Mouse (Mus musculus): Measurements from ENCODE around the gene Nudt17. TPM values are rescaled to one million over a fixed set of nuclear protein-coding genes. Genes with fewer than 3 reads are reported as not detected.
"Not testable (repeated sequence)": the region's sequence is repeated elsewhere in the genome, so short reads cannot be mapped to it uniquely, and the experiment has no call there.

Nudt17 gene
- polyA plus RNA-seq, 1 experiment from 2014 or later: 3.9 TPM

DNA sequence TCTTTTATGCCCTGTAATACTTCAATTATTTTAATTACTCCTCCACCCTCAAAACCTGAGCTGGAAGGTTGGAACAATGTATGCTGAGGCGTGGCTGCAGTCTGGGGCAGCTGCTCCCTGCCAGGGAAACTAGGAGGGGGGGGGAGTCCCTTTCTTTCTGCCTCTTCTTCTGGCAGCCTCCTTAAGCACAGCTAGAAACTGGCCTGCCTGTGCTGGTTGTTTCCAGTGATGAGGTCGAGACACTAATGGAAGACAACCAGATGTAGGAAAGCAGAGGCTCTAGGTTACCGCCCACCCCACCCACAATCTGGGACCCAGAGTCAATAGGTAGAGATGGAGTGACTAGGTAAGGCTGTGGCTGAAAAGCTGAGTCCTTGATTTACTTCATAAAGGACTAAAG lies 32.7 kb downstream of the Nudt17 start:
- in situ Hi-C loops (cut with MboI; ENCODE audit: low pct_unique_long_range_greater_than_20kb): no loop called here
- CTCF ChIA-PET: interaction anchor here (0.9 to 1.0 kb wide), 2 partner anchors 9 to 125 kb away, joined by 3 read pairs; no protein-coding TSS in a partner anchor

DNA sequence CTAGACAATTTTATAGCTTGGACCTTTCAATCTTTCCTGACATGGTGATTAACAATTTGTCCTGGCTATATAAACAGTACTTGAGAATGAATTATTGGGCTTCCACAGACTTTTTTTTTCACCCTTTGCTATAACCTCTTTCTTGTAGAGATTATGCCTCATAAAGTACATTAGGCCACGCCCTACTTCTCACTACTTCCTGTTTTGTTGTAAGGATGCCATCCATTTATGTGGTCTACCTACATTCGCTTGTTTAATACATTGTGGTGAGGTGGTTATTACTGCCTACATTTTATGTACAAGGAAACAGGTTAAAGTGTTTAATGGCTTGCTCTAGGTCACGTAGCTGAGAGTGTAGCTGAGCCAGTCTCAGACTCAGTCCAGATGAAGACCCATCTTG lies 33.2 kb downstream of the Nudt17 start:
- no peak for TF ChIP-seq CTCF (IDR thresholded peaks at IDR 0.05)
- ATAC-seq: no peak
- H3K27me3 ChIP-seq: no peaks in the 10 kb centered on the region
- POLR2A ChIA-PET: interaction anchor here (0.7 to 1.7 kb wide), 3 partner anchors 10 to 100 kb away, joined by 3 to 11 read pairs (median 3); partner anchors contain the start of gene Pias3
- no peak for DNase-seq (ENCODE audit: low read depth, low spot score)
- in situ Hi-C loops (cut with MboI; ENCODE audit: low pct_unique_long_range_greater_than_20kb): no loop called here
- CTCF ChIA-PET: interaction anchor here (0.9 to 2.8 kb wide), 5 partner anchors 8 to 124 kb away, joined by 3 to 10 read pairs (median 5); no protein-coding TSS in a partner anchor

More for the DNA sequence above, 32.7 kb downstream of the Nudt17 start:
- no peaks in the 10 kb centered on the region for H3K27me3 ChIP-seq
- no peak for DNase-seq (ENCODE audit: low read depth, low spot score)
- POLR2A ChIA-PET: interaction anchor here (0.7 to 1.2 kb wide), 2 partner anchors 10 to 101 kb away, joined by 3 read pairs; no protein-coding TSS in a partner anchor
- ATAC-seq: no peak
- no peak for TF ChIP-seq CTCF (IDR thresholded peaks at IDR 0.05)

DNA sequence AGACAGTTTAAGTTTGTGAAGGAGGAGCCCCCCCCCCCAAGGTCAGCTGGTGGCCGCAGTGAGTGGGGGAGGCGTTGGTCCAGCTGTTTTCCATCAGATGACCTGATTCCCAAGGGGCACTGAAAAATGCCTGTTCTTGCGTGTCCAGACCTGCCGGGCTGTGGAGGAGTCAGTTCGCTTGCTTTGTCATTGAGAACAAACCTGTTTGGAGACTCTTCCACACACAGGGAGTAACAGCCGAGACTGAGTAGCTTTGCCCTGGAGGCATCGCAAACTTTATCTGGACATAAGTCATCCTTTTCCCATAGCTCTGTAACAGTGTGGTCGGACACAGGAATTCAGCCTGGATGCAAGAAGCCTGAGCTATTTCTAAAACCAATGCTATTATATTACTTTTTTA lies 33.9 kb downstream of the Nudt17 start:
- CTCF ChIA-PET: interaction anchor here (0.9 to 2.8 kb wide), 7 partner anchors 11 to 81 kb away, joined by 3 to 10 read pairs (median 4); partner anchors contain the start of genes Nudt17 and Polr3gl

DNA sequence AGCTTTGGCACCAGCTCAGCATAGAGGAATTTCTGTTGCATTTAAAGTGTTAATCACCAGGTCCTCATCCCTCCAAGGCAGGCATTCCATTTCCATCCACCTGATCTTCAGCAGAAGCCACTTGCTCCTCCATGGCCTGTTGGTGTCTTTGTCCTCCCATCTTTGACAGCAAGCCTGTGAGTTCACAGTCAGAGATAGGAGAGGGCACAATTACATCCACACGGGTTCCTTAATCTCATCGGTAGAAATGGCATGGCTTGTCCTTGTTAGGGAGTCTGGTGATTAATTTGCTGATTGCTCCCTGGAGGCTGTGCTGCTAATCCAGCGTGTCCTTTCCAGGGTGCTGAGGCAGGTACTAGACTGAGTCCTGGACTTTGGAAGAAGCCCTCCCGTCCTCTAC lies 34.8 kb downstream of the Nudt17 start:
- no peaks in the 10 kb centered on the region for H3K27me3 ChIP-seq
- ATAC-seq: no peak
- CTCF ChIA-PET: interaction anchor here (0.6 to 2.8 kb wide), 6 partner anchors 13 to 80 kb away, joined by 3 to 10 read pairs (median 4); partner anchors contain the start of genes Nudt17, Pias3 and Polr3gl
- POLR2A ChIA-PET: interaction anchor here (0.9 to 1.7 kb wide), 2 partner anchors 23 to 53 kb away, joined by 4 to 11 read pairs; partner anchors contain the start of gene Pias3
- in situ Hi-C loops (cut with MboI; ENCODE audit: low pct_unique_long_range_greater_than_20kb): no loop called here
- DNase-seq (ENCODE audit: low read depth, low spot score): no peak
- no peak for TF ChIP-seq CTCF (IDR thresholded peaks at IDR 0.05)

More for the DNA sequence above, 33.9 kb downstream of the Nudt17 start:
- POLR2A ChIA-PET: interaction anchor here (0.7 to 1.7 kb wide), 3 partner anchors 22 to 552 kb away, joined by 4 to 11 read pairs (median 4); partner anchors contain the start of gene Pias3
- TF ChIP-seq CTCF (IDR thresholded peaks at IDR 0.05): no peak
- in situ Hi-C loops (cut with MboI; ENCODE audit: low pct_unique_long_range_greater_than_20kb): no loop called here
- ATAC-seq: peak; percentile 36
- DNase-seq (ENCODE audit: low read depth, low spot score): no peak
- no peaks in the 10 kb centered on the region for H3K27me3 ChIP-seq

DNA sequence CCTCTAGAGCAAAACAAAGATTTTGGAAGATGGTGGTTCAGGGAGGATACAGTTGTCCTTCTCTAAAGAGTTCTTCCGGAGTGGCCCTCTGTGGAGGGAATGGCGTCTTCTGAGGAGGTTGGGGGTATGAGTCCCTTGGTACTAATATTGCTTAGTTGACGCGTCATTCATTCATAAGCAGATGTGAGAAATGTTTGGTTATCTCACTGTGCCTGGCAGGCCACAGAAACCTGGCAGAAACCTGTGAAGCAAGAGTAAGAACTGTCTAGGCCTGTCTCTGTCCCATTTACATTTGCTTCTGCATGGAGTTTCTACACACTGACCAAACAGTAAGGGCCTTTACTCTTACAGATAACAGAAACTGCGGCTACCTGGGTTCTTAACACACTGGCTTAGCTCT lies 36.8 kb downstream of the Nudt17 start:
- DNase-seq (ENCODE audit: low read depth, low spot score) (no peak), ATAC-seq (no peak)
- ChIA-PET POLR2A (no interaction called here), CTCF (no interaction called here)
- in situ Hi-C loops (cut with MboI; ENCODE audit: low pct_unique_long_range_greater_than_20kb): no loop called here
- no peak for TF ChIP-seq CTCF (IDR thresholded peaks at IDR 0.05)
- H3K27me3 ChIP-seq: no peaks in the 10 kb centered on the region

DNA sequence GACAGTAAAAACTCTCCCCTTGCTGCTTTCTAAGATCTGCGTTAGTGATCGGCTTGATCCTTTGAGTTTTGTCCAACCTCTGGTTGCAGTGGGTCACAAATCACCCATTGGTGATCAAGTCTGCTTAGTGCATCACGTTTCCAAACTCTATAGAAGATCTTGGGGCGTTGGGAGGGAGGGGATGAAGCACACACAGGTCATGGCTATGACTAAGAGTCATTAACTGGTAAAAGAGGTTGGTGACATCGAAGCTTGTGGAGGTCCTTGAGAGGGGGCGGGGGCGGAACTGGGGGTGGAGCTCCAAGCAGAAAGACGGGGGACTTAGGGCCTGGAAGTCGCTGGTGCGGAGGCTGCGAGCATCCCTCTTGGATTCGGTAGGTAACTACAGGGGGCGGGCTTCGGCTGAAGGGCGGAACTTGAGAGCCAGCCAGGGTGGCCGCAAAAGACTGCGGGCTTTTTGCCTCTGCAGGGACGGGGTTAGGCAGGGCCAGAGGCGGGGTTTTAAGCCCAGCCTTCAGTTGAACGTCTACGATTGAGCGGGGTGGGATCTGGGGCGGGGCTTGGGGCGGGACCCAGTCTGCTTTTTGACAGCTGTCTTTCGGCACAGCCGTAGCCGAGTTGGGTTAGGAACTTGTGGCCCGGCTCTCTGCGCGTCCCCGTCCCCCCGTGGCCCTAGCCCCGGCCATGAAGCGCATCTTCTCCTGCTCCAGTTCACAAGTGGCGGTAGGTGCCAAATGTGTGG lies 38.5 kb downstream of the Nudt17 start, which contains the start of gene Ankrd35:
TSS of gene Ankrd35 (plus strand) at position 405 of the 742 bp plus-strand sequence.
- ATAC-seq (no peak), DNase-seq (ENCODE audit: low read depth, low spot score) (no peak)
- POLR2A ChIA-PET: interaction anchor here (0.6 to 0.9 kb wide), 2 partner anchors 17 to 19 kb away, joined by 3 to 4 read pairs; no protein-coding TSS in a partner anchor
- no peak for TF ChIP-seq CTCF (IDR thresholded peaks at IDR 0.05)
- CTCF ChIA-PET: interaction anchor here (1.4 to 3.4 kb wide), 2 partner anchors 14 to 34 kb away, joined by 3 to 21 read pairs; no protein-coding TSS in a partner anchor
- H3K27me3 ChIP-seq: no peaks in the 10 kb centered on the region
- in situ Hi-C loops (cut with MboI; ENCODE audit: low pct_unique_long_range_greater_than_20kb): no loop called here

DNA sequence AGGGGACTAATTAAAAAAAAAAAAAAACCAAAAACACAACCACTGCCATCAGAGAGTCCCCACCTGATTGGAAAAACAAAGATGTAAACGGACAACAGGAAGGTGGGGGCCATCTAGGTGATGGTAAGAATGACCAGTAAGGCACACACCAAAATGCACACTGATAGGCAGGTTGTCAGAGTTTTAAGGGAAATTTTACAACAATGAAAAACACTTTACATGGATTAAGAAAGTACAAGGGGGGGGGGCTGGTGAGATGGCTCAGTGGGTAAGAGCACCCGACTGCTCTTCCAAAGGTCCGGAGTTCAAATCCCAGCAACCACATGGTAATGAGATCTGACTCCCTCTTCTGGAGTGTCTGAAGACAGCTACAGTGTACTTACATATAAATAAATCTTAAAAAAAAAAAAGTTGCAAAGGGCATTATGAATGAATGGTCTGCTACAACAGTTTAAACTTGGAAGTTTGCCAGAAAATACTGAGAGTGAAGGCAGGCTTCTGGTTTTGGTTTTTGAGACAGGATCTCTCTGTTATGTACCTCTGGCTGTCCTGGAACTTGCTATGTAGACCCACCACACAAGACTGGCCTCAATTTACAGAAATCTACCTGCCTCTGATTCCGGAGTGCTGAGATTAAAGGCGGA lies 39.8 kb downstream of the Nudt17 start:
- DNase-seq (ENCODE audit: low read depth, low spot score): no peak
- ATAC-seq: no peak
- CTCF ChIA-PET: interaction anchor here (1.3 to 3.4 kb wide), 8 partner anchors 10 to 103 kb away, joined by 3 to 28 read pairs (median 14); partner anchors contain the start of genes Itga10 and Nudt17
- in situ Hi-C loops (cut with MboI; ENCODE audit: low pct_unique_long_range_greater_than_20kb): no loop called here
- POLR2A ChIA-PET: no interaction called here
- TF ChIP-seq CTCF (IDR thresholded peaks at IDR 0.05): no peak
- no peaks in the 10 kb centered on the region for H3K27me3 ChIP-seq

DNA sequence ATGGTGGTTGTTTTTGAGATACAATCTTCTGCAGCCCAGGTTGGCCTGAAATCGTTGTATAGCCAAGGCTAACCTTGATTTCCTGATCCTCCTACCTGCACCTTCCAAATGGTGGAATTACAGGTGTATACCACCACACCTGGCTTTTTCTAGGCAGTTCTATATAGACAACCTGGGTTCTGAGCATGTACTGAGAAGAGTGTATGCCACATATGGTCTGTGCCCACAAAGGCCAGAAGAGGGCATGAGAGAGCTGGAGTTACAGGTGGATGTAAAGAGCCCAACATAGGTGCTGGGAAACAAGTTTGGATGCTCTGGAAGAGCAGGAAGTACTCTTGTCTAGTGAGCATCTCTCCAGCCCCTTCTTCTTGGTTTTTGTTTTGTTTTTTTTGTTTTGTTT lies 41.0 kb downstream of the Nudt17 start:
- ATAC-seq (peak; percentile 49), DNase-seq (ENCODE audit: low read depth, low spot score) (peak; percentile 67)
- ChIA-PET CTCF (interaction anchor here (0.6 to 3.4 kb wide), 19 partner anchors 9 to 126 kb away, joined by 3 to 28 read pairs (median 4); partner anchors contain the start of genes Itga10, Nudt17 and Pias3), POLR2A (interaction anchor here (1.1 to 1.2 kb wide), 3 partner anchors 29 to 35 kb away, joined by 3 to 5 read pairs (median 5); no protein-coding TSS in a partner anchor)
- in situ Hi-C loops (cut with MboI; ENCODE audit: low pct_unique_long_range_greater_than_20kb): no loop called here
- peak; percentile 94 for TF ChIP-seq CTCF (IDR thresholded peaks at IDR 0.05)
- no peaks in the 10 kb centered on the region for H3K27me3 ChIP-seq

DNA sequence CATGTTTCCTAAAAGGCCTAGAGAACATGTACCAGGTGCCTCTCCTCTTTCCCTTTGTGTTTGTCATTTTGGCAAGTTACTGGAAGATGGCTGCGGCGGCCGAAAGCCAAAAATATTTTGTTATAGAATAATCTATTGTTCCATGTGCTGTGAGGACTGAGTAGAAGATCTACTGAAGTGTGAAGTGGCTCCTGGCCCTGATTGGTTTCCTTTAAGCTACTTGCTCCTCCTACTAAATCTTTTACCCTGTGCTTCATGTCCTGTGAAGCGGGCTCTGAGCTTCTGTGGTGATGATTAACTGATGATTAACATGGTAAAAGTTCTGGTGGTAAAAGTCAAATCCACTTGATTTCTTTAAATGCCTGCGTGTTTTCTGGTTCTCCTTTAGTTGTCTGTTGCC lies 41.4 kb downstream of the Nudt17 start:
- no peak for TF ChIP-seq CTCF (IDR thresholded peaks at IDR 0.05)
- DNase-seq (ENCODE audit: low read depth, low spot score): peak; percentile 76
- ChIA-PET POLR2A (interaction anchor here (1.1 to 1.2 kb wide), 3 partner anchors 30 to 36 kb away, joined by 3 to 5 read pairs (median 5); no protein-coding TSS in a partner anchor), CTCF (interaction anchor here (0.7 to 3.4 kb wide), 15 partner anchors 9 to 125 kb away, joined by 3 to 28 read pairs (median 4); partner anchors contain the start of genes Itga10, Nudt17 and Pias3)
- no peaks in the 10 kb centered on the region for H3K27me3 ChIP-seq
- peak; percentile 38 for ATAC-seq
- in situ Hi-C loops (cut with MboI; ENCODE audit: low pct_unique_long_range_greater_than_20kb): no loop called here

DNA sequence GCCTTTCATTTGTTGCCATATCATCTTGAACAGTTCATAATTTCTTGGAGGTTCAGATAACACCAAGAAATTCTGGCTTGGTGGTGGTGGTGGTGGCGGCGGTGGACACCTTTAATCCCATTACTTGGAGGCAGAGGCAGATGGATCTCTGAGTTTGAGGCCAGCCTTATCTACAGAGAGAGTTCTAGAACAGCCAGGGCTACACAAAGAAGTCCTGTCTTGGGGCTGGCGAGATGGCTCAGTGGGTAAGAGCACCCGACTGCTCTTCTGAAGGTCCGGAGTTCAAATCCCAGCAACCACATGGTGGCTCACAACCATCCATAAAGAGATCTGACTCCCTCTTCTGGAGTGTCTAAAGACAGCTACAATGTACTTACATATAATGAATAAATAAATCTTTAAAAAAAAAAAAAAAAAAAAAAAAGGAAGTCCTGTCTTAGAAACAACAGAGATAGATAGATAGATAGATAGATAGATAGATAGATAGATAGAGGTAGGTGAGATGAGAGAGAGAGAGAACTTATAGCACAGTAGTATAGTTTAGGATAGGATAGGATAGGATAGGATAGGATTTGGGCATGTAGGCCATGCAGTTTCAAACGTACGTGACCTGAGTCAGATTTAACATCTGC lies 42.5 kb downstream of the Nudt17 start:
- ChIA-PET CTCF (interaction anchor here (1.1 to 2.9 kb wide), 2 partner anchors 20 to 33 kb away, joined by 4 to 15 read pairs; partner anchors contain the start of gene Itga10), POLR2A (interaction anchor here (0.8 kb wide), 1 partner anchor 10 kb away, joined by 3 read pairs; no protein-coding TSS in a partner anchor)
- in situ Hi-C loops (cut with MboI; ENCODE audit: low pct_unique_long_range_greater_than_20kb); ATAC-seq; DNase-seq (ENCODE audit: low read depth, low spot score); H3K27me3 ChIP-seq: not testable (repeated sequence)

Measured in Patski (cell line).